Mouse (Mus musculus) midbrain, embryonic 14.5 days (tissue): ENCODE measurements around the gene Spint5. TPM values are rescaled to one million over a fixed set of nuclear protein-coding genes. Genes with fewer than 3 reads are reported as not detected.

ENCODE experiments used
- ATAC-seq: fragments of 200-750 bp; cut with Nextera tagmentation; 2 replicates; pipeline ENCODE4 v1.8.0; 2017; ENCODE audit warnings: moderate number of reproducible peaks, moderate library complexity; ENCODE audit not compliant: low FRiP score, low TSS enrichment
- DNase-seq: peaks from one replicate; pipeline ENCODE4 v3.0.0-alpha.2; 2015
- H3K27ac ChIP-seq: fragments of 300-500 bp; sonication (generic); replicated peaks from 2 replicates; pipeline ENCODE4 v1.5.1; 2014; ENCODE audit warnings: mild to moderate bottlenecking, low read depth, low read length, moderate library complexity
- H3K27me3 ChIP-seq: fragments of 300-500 bp; sonication (generic); 2 replicates; pipeline ENCODE4 v1.6.1; 2014; ENCODE audit warnings: low read length, control low read depth, mixed read lengths; ENCODE audit not compliant: control insufficient read depth, insufficient read depth
- H3K36me3 ChIP-seq: fragments of 300-500 bp; sonication (generic); 2 replicates; pipeline ENCODE4 v1.6.1; 2014; ENCODE audit warnings: low read length, control low read depth; ENCODE audit not compliant: control insufficient read depth, insufficient read depth
- H3K4me1 ChIP-seq: fragments of 300-500 bp; sonication (generic); 2 replicates; pipeline ENCODE4 v1.6.1; 2014; ENCODE audit warnings: mild to moderate bottlenecking, antibody characterized with exemption, low read length, control low read depth; ENCODE audit not compliant: control insufficient read depth, insufficient read depth
- H3K4me2 ChIP-seq: fragments of 300-500 bp; sonication (generic); 2 replicates; pipeline ENCODE4 v1.6.1; 2014; ENCODE audit warnings: mild to moderate bottlenecking, low read length, moderate library complexity
- H3K4me3 ChIP-seq: fragments of 300-500 bp; sonication (generic); replicated peaks from 2 replicates; pipeline ENCODE4 v1.5.1; 2014; ENCODE audit warnings: low read depth, low read length
- H3K9ac ChIP-seq: fragments of 300-500 bp; sonication (generic); replicated peaks from 2 replicates; pipeline ENCODE4 v1.6.1; 2014; ENCODE audit warnings: mild to moderate bottlenecking, low read length, moderate library complexity
- H3K9me3 ChIP-seq: fragments of 300-500 bp; sonication (generic); 2 replicates; pipeline ENCODE4 v1.6.1; 2016; ENCODE audit warnings: low read length, control low read depth, mixed read lengths; ENCODE audit not compliant: control insufficient read depth
- WGBS: fragments of 180-500 bp; shearing (Covaris S2); extraction: QIAGEN DNeasy Blood & Tissue Kit; methylation state at CpG from one replicate; pipeline ENCODE4 v1.1.7; 2014; 5-methylcytosine and 5-hydroxymethylcytosine counted together
- polyA plus RNA-seq: library from polyadenylated mRNA; unstranded; fragments of >200 nt; fragmentation: Nextera tagmentation; extraction: Ambion mirVana; gene quantifications from 2 replicates; pipeline ENCODE4 v1.2.1, GENCODE M21; 2014

The Spint5 gene
- polyA plus RNA-seq, 1 experiment from 2014 or later: not detected

DNA sequence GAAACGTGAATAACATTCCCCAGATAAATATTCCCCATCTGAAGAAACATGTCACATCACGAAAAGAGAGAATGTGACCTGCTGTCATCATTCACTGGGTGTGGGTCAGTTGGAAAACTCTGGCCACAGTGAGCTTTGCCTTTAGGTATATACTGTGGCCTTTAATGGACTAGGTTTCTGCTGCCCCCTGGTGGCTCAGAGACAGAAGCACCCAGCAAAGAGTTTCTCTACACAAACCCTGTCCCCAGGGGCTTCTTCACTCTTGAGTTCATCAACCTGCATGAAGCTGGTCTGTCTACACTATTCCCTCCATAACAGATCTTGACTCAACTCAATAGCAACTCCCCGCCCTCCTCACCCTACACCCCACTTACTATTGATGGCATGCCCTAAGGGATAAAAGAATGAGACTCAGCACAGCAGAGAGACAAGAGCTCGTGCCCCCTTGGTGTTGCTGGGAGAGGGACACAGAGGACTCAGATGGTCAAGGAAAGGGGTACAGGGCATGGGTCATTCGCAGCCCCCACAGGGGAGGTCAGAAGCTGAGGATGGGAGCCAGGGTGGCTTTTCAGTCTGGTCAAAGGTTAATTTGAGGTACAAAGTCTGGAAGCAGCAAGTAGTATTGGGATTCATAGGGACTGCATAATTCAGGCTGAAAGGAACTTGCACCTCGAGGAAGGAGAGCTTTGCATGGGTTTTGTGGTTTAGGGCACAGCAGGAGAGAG lies 11.0 kb downstream of the Spint5 start:
- Histone ChIP-seq H3K4me3 (no peak overlapping the region), H3K27ac (no peak overlapping the region), H3K4me2 (no peak overlapping the region), H3K9me3 (no peaks in the 10 kb centered on the region), H3K36me3 (no peaks in the 10 kb centered on the region), H3K27me3 (no peaks in the 10 kb centered on the region), H3K9ac (no peak overlapping the region), H3K4me1 (no peaks in the 10 kb centered on the region)
- 26% methylated on average over 6 of the region's 6 CpGs for WGBS
- ATAC-seq (no peak), DNase-seq (peak; percentile 89)

DNA sequence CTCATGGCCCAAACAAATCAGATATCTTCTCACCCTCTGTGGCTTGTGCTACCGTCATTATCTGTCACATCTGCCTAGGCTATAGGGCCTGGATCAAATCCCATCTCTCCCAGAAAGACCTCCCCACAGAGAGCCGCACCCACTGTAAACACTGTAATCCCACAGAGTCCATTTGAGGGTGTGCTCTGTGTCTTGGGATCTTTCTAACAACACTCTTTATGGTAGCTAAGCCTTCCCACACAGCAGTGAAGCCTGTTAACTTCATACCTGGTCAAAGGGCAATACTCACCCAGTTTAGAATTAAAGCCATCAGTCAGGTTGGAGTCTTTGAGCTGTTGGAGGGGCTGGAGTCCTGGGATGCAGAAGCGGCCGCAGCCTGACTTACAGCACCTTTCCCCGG lies 16.6 kb downstream of the Spint5 start:
- H3K9me3 ChIP-seq: no peaks in the 10 kb centered on the region
- DNase-seq (no peak), ATAC-seq (no peak)
- no peaks in the 10 kb centered on the region for H3K36me3 ChIP-seq
- no peak overlapping the region for H3K9ac ChIP-seq
- H3K4me3 ChIP-seq: no peak overlapping the region
- no peaks in the 10 kb centered on the region for H3K4me1 ChIP-seq
- no peak overlapping the region for H3K27ac ChIP-seq
- no peaks in the 10 kb centered on the region for H3K27me3 ChIP-seq
- H3K4me2 ChIP-seq: no peak overlapping the region
- WGBS: 87% methylated on average over 5 of the region's 5 CpGs

DNA sequence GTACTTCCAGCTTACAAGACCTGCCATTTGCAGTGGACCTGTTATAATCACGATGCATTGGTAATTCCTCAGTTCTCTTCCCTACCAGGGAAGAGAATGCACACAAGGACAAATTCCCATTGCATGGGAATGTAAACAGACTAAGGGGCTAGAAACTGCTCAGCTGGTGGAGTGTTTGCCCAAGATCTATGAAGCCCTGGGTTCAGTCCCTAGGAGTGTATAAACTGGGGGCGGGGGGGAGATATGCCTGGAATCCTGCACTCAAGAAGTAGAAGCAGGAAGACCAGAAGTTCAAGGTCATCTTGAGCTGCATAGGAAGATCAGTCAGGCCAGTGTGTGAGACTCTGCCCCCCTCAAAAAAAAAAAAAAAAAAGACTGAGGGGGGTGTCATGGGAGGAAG lies 18.2 kb downstream of the Spint5 start:
- no peaks in the 10 kb centered on the region for H3K4me1 ChIP-seq
- H3K9me3 ChIP-seq: no peaks in the 10 kb centered on the region
- no peak for ATAC-seq
- DNase-seq: no peak
- H3K4me3 ChIP-seq: no peak overlapping the region
- H3K27ac ChIP-seq: no peak overlapping the region
- H3K4me2 ChIP-seq: no peak overlapping the region
- WGBS: 87% methylated on average over 2 of the region's 2 CpGs
- no peaks in the 10 kb centered on the region for H3K27me3 ChIP-seq
- H3K36me3 ChIP-seq: no peaks in the 10 kb centered on the region
- H3K9ac ChIP-seq: no peak overlapping the region

DNA sequence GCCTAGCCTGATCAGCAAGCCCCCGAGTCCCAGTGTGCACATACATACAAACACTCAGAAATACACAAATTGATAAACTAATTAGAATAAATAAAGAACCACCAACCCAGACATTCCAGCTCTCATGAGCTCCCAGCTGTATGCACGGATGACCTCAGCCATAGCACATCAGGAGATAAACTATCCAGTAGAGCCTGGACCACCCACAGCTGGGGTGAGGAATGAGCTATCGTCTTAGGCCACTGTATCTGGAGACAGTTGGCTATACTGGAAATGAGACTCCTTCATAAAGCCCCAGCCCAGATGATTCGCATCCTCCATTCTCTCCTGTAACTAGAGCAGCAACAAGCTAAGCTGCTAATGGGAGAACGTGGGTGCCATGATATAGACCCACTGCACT lies 19.7 kb downstream of the Spint5 start:
- no peak overlapping the region for H3K4me2 ChIP-seq
- DNase-seq (no peak), ATAC-seq (no peak)
- no peak overlapping the region for H3K9ac ChIP-seq
- no peaks in the 10 kb centered on the region for H3K27me3 ChIP-seq
- no peaks in the 10 kb centered on the region for H3K36me3 ChIP-seq
- no peaks in the 10 kb centered on the region for H3K9me3 ChIP-seq
- no peak overlapping the region for H3K27ac ChIP-seq
- no peaks in the 10 kb centered on the region for H3K4me1 ChIP-seq
- no peak overlapping the region for H3K4me3 ChIP-seq
- WGBS: 90% methylated on average over 5 of the region's 5 CpGs

DNA sequence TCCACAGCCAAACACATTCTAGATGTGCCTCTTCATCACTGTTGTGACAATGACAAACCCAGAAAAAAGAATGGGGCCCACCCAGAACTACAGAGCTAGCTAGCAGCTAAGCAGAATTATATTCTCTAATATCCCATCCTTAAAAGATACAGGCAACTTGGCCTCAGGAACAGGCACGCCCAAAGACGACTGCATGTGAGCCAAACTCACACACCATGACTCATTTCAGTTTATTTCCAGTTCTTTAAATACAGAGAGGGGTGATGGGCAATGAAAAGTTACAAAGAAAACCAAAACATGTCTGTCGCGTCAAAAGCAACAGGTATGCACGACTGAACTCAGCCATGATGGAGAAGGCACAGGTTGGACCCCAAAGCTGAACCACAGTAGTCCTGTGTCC lies 20.3 kb downstream of the Spint5 start:
- Histone ChIP-seq H3K4me3 (no peak overlapping the region), H3K27me3 (no peaks in the 10 kb centered on the region), H3K27ac (no peak overlapping the region), H3K9ac (no peak overlapping the region), H3K4me2 (no peak overlapping the region), H3K36me3 (no peaks in the 10 kb centered on the region), H3K4me1 (no peaks in the 10 kb centered on the region), H3K9me3 (no peaks in the 10 kb centered on the region)
- no peak for ATAC-seq
- WGBS: 90% methylated on average over 5 of the region's 5 CpGs
- no peak for DNase-seq

DNA sequence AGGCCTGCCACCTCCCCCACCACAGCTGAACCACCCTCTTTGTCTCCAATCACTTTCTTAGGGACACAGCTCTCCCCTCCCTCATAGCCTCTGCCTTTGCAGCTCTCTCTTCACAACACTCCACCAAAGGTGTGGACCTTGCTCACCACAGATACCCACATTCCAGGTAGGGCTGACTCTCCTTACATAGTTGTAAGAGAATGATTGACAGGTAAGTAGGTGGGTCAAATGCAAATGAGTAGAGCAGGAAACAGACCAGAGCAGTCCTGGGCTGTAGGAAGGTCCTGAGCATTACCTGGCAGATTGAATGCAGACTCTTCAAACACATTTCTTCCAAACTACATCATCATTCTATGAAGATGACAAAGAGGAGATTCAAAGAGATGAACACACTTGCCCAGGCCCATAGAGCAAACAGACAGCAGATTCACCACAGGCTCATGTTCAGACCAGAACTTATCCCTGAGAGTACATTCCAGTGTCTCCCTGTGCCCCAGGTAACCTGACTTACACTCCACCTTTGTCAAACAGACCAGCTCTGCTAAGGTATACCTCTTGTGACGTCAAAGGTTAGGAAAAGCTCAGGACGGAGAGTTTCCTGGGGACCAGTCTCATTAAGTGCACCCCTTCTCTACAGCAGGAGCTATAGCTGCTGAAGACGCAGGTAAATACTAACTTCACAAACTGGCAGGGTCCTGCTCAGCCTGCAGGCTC lies 22.4 kb downstream of the Spint5 start:
- ATAC-seq (no peak), DNase-seq (no peak)
- H3K36me3 ChIP-seq: no peaks in the 10 kb centered on the region
- no peak overlapping the region for H3K27ac ChIP-seq
- no peaks in the 10 kb centered on the region for H3K4me1 ChIP-seq
- no peaks in the 10 kb centered on the region for H3K9me3 ChIP-seq
- no peak overlapping the region for H3K4me3 ChIP-seq
- no peaks in the 10 kb centered on the region for H3K27me3 ChIP-seq
- no peak overlapping the region for H3K9ac ChIP-seq
- no peak overlapping the region for H3K4me2 ChIP-seq
- WGBS: 72% methylated on average over 3 of the region's 3 CpGs

DNA sequence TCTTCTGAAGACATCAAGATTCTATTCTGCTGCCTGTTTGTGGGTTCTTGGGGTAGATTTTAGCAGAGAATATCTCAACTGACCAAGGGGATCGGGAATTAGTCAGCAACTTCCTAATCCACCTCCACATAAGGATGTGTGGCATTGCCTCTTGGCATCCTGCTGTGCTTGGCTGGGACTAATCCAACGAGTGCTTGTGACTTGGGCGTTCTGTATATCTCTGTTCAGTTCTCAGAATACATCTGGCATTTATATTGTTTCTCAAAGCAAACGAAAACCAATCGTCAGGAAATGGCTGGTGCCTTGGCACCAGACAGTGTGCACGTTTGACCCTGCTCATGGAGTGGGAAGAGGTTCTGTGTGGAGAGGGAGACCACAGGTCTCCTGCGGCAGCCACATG lies 24.8 kb downstream of the Spint5 start:
- ATAC-seq (no peak), DNase-seq (no peak)
- WGBS: 59% methylated on average over 7 of the region's 7 CpGs
- Histone ChIP-seq H3K4me3 (no peak overlapping the region), H3K36me3 (no peaks in the 10 kb centered on the region), H3K9ac (no peak overlapping the region), H3K27me3 (no peaks in the 10 kb centered on the region), H3K4me2 (no peak overlapping the region), H3K4me1 (no peaks in the 10 kb centered on the region), H3K27ac (no peak overlapping the region), H3K9me3 (no peaks in the 10 kb centered on the region)

DNA sequence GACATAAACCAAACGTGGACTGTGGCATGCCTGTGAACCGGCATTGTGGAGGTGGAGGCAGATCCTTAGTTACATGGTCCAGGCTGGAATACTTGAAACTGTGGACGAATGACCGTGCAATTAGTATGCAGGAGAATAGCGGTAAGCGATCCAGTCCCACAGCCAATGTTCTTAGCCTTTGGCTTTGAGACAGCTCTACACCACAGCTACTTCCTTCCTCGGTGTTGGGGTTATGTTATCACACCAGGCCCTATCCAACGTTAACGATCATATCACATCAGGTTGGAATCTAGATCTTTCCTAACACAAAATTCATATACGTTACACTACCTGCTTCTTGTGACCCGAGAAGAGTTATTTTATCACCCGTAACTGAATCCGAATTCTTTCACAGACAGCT lies 29.9 kb downstream of the Spint5 start:
- no peak for DNase-seq
- Histone ChIP-seq H3K4me1 (peaks cover 13% of the 10 kb centered on the region), H3K4me2 (peak overlapping the region; percentile 93), H3K36me3 (peaks cover 17% of the 10 kb centered on the region), H3K27ac (no peak overlapping the region), H3K27me3 (no peaks in the 10 kb centered on the region), H3K9me3 (no peaks in the 10 kb centered on the region), H3K9ac (peak overlapping the region; percentile 90; the same call in 1 of the 2 replicates), H3K4me3 (peak overlapping the region; percentile 87)
- WGBS: 77% methylated on average over 13 of the region's 13 CpGs
- ATAC-seq: no peak
